Mouse (Mus musculus): ENCODE measurements at regions not wholly inside any gene's neighbourhood (a gene's known extent, or its start where the extent isn't known, plus 50 kb on each side); places are given as distances from the start of the nearest gene placed in this dataset.

GRCm38 (mm10) chr3:17772886-17773285 lies 175.3 kb upstream of the Cypt12 start:
- no peak for DNase-seq (ENCODE audit: low spot score in 2 of 2)

- DNase-seq (ENCODE audit: low spot score in 2 of 2): no peak
Observed at GRCm38 (mm10) chr3:17779152-17779551, 169.1 kb upstream of the Cypt12 start.

DNA sequence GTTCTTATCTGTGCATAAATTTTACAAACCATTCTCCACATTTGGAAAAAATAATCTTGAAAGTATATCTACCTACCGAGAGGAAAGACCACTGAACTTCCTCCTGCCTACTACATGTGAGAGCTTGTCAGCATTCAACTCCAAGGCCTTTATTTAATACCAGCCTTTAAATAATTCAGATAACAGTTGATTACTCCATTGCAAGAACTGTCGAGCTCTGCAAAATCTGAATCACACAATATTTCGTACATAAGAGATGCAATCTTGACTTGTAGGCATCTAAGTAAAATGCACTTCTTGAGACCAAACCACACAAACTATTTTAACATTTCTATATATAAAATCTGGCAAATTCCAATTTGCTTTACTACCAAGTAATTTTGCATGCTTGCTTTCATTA lies 164.1 kb upstream of the Cypt12 start:
- DNase-seq (ENCODE audit: low spot score in 2 of 2): no peak

- no peak for DNase-seq (ENCODE audit: low spot score in 2 of 2)
Observed at GRCm38 (mm10) chr3:17784587-17784986, 163.6 kb upstream of the Cypt12 start.

- no peak for DNase-seq (ENCODE audit: low spot score in 2 of 2)
Observed at GRCm38 (mm10) chr3:17785106-17786022, 162.8 kb upstream of the Cypt12 start.

GRCm38 (mm10) chr3:17786023-17786720 lies 162.0 kb upstream of the Cypt12 start:
- DNase-seq (ENCODE audit: low spot score in 2 of 2): no peak

DNA sequence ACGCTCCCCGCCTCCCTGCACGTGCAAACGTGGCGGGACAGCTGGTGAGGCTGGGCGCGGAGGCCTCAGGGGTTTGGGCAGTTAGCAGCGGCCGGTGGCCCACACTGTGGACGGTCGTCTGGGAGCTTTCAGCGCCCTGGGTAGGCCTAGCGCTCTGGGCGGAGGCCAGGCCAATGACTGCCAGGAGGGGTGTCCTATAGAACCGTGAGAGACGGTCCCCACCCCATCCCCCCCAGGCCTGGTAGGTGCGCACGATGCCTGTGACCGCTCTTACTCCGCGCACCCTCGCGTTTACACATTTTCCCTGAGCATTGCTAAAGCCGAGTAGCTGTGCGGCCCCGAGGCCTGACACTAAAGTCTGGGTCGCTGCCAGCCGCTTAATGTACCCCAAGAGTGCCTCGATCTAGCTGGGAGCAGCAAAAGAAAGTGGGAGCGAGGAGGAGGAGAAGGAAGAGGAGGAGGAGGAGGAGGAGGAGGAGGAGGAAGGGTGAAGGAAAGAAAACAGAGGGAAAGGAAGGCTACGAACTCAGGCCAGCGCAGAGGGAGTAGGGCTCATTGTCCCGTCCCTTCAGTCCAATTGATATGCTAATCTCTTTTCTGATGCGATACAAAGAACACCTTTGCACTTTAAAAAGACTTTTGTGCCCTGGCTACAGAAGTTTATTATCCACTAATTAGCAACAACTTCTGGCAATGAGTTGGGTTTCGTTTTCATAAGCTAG lies 161.3 kb upstream of the Cypt12 start:
- no peak for DNase-seq (ENCODE audit: low spot score in 2 of 2)

DNA sequence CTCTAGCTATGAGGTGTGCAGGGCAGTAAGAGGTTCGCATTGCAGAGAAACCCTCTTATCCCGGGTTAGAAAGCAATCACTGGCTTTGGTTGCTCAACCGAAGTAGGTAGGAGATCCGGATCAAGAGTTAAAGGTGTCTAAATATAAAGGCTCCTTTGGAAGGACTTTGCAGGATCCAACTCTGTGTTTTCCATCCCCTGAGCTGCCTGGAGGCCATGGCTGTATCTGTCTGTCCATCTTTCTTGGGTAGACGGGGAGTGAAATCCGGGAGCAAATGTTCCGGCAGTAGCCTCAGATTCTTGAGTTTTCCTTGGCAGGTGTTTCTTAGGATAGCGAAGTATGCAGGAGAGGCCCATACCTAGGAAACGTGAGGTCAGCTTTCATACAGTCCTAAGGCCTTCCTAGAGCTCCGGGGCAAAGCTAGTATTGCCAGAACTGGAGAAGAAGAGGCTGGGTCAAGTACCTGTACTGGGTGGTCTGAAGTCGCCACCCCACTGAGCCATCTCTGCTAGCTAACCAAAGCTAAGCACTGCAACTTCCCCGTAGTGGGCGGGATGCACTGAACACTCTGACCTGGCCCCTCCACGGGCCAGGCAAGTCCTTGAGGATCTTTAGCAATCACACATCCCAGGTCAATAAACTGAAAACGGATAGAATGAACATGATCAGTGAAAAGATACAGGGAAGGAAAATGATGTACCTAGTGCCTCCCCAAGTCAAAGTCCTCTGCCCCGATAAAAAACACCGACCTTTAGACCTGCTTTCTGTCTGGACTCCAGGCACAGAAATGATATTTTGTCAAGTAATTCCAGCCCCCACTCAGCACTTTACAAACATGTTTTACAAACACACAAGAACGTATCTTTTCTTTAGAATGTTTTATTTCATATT lies 160.5 kb upstream of the Cypt12 start:
- no peak for DNase-seq (ENCODE audit: low spot score in 2 of 2)

DNA sequence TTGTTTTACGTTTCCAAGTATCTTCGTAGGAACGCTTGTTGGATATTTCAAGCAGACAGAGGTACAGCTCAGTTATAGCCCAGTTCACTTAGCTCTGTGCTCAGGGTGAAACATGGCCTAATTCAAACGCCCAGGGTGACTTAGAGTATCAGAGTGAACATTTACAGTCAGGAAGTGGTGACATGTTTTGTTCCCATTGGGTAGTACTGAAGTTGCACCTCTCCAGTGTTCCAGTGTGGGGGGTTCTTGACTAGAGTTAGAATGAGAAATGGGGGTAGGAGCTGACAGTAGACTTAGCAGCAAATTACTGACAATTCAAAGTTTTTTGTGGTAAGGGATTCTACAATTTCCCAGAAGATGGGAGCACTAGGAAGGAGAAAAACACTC lies 159.9 kb upstream of the Cypt12 start:
- no peak for DNase-seq (ENCODE audit: low spot score in 2 of 2)

GRCm38 (mm10) chr3:17788778-17789299 lies 159.4 kb upstream of the Cypt12 start:
- no peak for DNase-seq (ENCODE audit: low spot score in 2 of 2)

GRCm38 (mm10) chr3:17789454-17790196 lies 158.6 kb upstream of the Cypt12 start:
- no peak for DNase-seq (ENCODE audit: low spot score in 2 of 2)

GRCm38 (mm10) chr3:17790331-17790730 lies 157.9 kb upstream of the Cypt12 start:
- DNase-seq (ENCODE audit: low spot score in 2 of 2): no peak

- no peak for DNase-seq (ENCODE audit: low spot score in 2 of 2)
Observed at GRCm38 (mm10) chr3:17790816-17791215, 157.4 kb upstream of the Cypt12 start.

- DNase-seq (ENCODE audit: low spot score in 2 of 2): no peak
Observed at GRCm38 (mm10) chr3:17791381-17792320, 156.6 kb upstream of the Cypt12 start.

- DNase-seq (ENCODE audit: low spot score in 2 of 2): no peak
Observed at GRCm38 (mm10) chr3:17792537-17793039, 155.6 kb upstream of the Cypt12 start.

DNA sequence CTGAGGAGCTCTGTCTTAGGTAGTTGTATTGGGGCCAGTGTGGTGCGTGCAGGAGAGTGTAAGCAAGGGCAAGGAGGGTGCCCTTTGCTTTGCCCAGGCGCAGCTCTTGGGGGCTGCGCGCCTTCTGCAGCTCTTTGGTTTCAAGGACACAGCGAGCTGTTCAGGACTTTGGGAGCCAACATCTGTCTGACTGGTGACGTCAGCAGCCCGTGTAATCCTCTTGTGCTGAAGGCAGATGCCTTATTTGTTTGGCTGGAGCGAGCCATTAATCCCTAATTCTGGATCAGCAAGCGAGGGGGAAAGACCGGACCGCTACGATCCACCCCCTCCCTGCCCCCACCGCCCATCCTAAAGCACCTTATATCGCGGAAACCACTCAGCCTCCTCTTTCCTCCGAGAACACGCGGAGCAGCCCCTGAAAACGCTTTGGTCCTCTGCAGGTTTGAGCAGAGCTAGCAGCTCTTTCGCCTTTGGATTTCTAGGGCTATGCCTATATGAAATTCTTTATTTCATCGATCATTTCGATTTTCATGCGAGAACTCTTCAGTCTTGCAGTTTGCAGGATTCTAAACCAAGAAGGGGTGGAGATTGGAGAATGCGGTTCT lies 154.5 kb upstream of the Cypt12 start:
- no peak for DNase-seq (ENCODE audit: low spot score in 2 of 2)

GRCm38 (mm10) chr3:17794251-17795061 lies 153.8 kb upstream of the Cypt12 start:
- no peak for DNase-seq (ENCODE audit: low spot score in 2 of 2)

Data from gastrocnemius, postnatal 4 days (tissue).